In genomic region chr17:7169627-7170303, GRCm38 (mm10) we compare ENCODE assay signal across 8 mouse cellular contexts. TPM values are rescaled to one million over a fixed set of nuclear protein-coding genes. Genes with fewer than 3 reads are reported as not detected.
A peak's percentile ranks its signal among the peaks of the same experiment; 100 is the strongest.
DNase-seq lines count a peak whose midpoint lies in the region; ATAC-seq and TF ChIP-seq lines count a peak whose summit lies in the region.

TSS of gene Rps6ka2 (plus strand) at chr17:7170115.

- peak; percentile 88 for DNase-seq in c-Kit-positive CD71-negative TER-119-negative erythroid progenitor cells, embryonic 14.5 days (ENCODE audit: low read depth)
- DNase-seq in forebrain, embryonic 10.5 days (ENCODE audit: extremely low spot score, low spot score): peak; percentile 98
- peak; percentile 97 to 99 for DNase-seq in kidney, postnatal 25 days
- DNase-seq in liver, embryonic 14.5 days (ENCODE audit: low read depth in 3 of 3, low spot score in 3 of 3): peak; percentile 83 to 88 (median 85)
- peak; percentile 98 for DNase-seq in neural tube, embryonic 11.5 days (ENCODE audit: low spot score)
- peak; percentile 100 for DNase-seq in stomach, postnatal 0 days (ENCODE audit: low spot score)

- peak within 1 kb of the TSS; percentile 82 for H3K9ac ChIP-seq in heart, embryonic 15.5 days
- H3K9ac ChIP-seq in liver, embryonic 14.5 days (replicated peaks): no peak within 1 kb of the TSS
- H3K9ac ChIP-seq in neural tube, embryonic 11.5 days (ENCODE audit: low read length): peak within 1 kb of the TSS; percentile 92
- peak within 1 kb of the TSS; percentile 65 for H3K9ac ChIP-seq in stomach, postnatal 0 days (ENCODE audit: low read length)

- peaks cover 6% of the 10 kb centered on the region; the same call in 1 of the 2 replicates for H3K27me3 ChIP-seq in forebrain, embryonic 10.5 days (ENCODE audit: poor library complexity, severe bottlenecking)
- no peaks in the 10 kb centered on the region for H3K27me3 ChIP-seq in heart, embryonic 15.5 days
- peaks cover 10% of the 10 kb centered on the region for H3K27me3 ChIP-seq in liver, embryonic 14.5 days (ENCODE audit: control insufficient read depth, insufficient read depth, low read length)
- H3K27me3 ChIP-seq in neural tube, embryonic 11.5 days (ENCODE audit: control insufficient read depth, insufficient read depth, low read length): no peaks in the 10 kb centered on the region
- no peaks in the 10 kb centered on the region for H3K27me3 ChIP-seq in stomach, postnatal 0 days (ENCODE audit: control insufficient read depth, insufficient read depth, low read length)

- peak within 1 kb of the TSS; percentile 64 for H3K4me3 ChIP-seq in forebrain, embryonic 10.5 days
- H3K4me3 ChIP-seq in heart, embryonic 15.5 days: peak within 1 kb of the TSS; percentile 82
- H3K4me3 ChIP-seq in liver, embryonic 14.5 days (ENCODE audit: insufficient read depth in 1 of 2, low read depth in 2 of 2, low read length in 2 of 2): peak within 1 kb of the TSS; percentile 46 to 52
- H3K4me3 ChIP-seq in neural tube, embryonic 11.5 days (ENCODE audit: low read depth, low read length): peak within 1 kb of the TSS; percentile 77
- H3K4me3 ChIP-seq in stomach, postnatal 0 days (ENCODE audit: low read depth, low read length): peak within 1 kb of the TSS; percentile 67

- H3K4me1 ChIP-seq in forebrain, embryonic 10.5 days: peaks cover 63% of the 10 kb centered on the region
- H3K4me1 ChIP-seq in heart, embryonic 15.5 days (replicated peaks): peaks cover 31% of the 10 kb centered on the region
- peaks cover 9 to 15% of the 10 kb centered on the region in 2 experiments for H3K4me1 ChIP-seq in liver, embryonic 14.5 days (replicated peaks; ENCODE audit: control insufficient read depth in 2 of 2, insufficient read depth in 2 of 2, low read length in 1 of 2)
- H3K4me1 ChIP-seq in neural tube, embryonic 11.5 days (ENCODE audit: control insufficient read depth, insufficient read depth, low read length): peaks cover 16% of the 10 kb centered on the region
- H3K4me1 ChIP-seq in stomach, postnatal 0 days (replicated peaks; ENCODE audit: control insufficient read depth, insufficient read depth): no peaks in the 10 kb centered on the region

- no peaks in the 10 kb centered on the region for H3K36me3 ChIP-seq in forebrain, embryonic 10.5 days (replicated peaks)
- H3K36me3 ChIP-seq in heart, embryonic 15.5 days: no peaks in the 10 kb centered on the region
- H3K36me3 ChIP-seq in liver, embryonic 14.5 days (replicated peaks; ENCODE audit: control insufficient read depth, insufficient read depth, low read depth): no peaks in the 10 kb centered on the region
- H3K36me3 ChIP-seq in neural tube, embryonic 11.5 days (ENCODE audit: control insufficient read depth, insufficient read depth, low read length): no peaks in the 10 kb centered on the region
- H3K36me3 ChIP-seq in stomach, postnatal 0 days (ENCODE audit: control insufficient read depth, insufficient read depth, low read length): no peaks in the 10 kb centered on the region

- under 1% methylated on average over 56 of the region's 56 CpGs for WGBS in forebrain, embryonic 10.5 days
- WGBS in heart, embryonic 15.5 days: under 1% methylated on average over 55 of the region's 56 CpGs
- WGBS in liver, embryonic 14.5 days (ENCODE audit: insufficient replicate concordance): under 1% methylated on average over 56 of the region's 56 CpGs
- WGBS in neural tube, embryonic 11.5 days: 0% methylated on average over 40 of the region's 56 CpGs
- WGBS in stomach, postnatal 0 days: under 1% methylated on average over 50 of the region's 56 CpGs

- ATAC-seq in CD4-positive, CD25-positive, alpha-beta regulatory T cell, adult 4 months: peak; percentile 96
- ATAC-seq in heart, embryonic 15.5 days (replicated peaks; ENCODE audit: insufficient number of reproducible peaks, insufficient read depth, low FRiP score, low read depth): peak; percentile 99
- ATAC-seq in liver, embryonic 14.5 days (ENCODE audit: insufficient read depth): peak; percentile 99
- peak; percentile 99 for ATAC-seq in neural tube, embryonic 11.5 days (ENCODE audit: insufficient read depth, low FRiP score, low TSS enrichment)
- ATAC-seq in stomach, postnatal 0 days (ENCODE audit: low FRiP score, low TSS enrichment): peak; percentile 100

- TF ChIP-seq CTCF in liver, embryonic 14.5 days (IDR thresholded peaks at IDR 0.05; ENCODE audit: low read depth): no peak
- peak; percentile 41; the same call in 1 of the 2 replicates for TF ChIP-seq CTCF in stomach, postnatal 0 days (IDR thresholded peaks at IDR 0.05; ENCODE audit: low read depth)

- H3K4me2 ChIP-seq in heart, embryonic 15.5 days: peak within 1 kb of the TSS; percentile 91
- peak within 1 kb of the TSS; percentile 67 for H3K4me2 ChIP-seq in liver, embryonic 14.5 days (ENCODE audit: low read depth)
- H3K4me2 ChIP-seq in neural tube, embryonic 11.5 days (ENCODE audit: low read depth): peak within 1 kb of the TSS; percentile 89
- peak within 1 kb of the TSS; percentile 72 for H3K4me2 ChIP-seq in stomach, postnatal 0 days (replicated peaks; ENCODE audit: low read depth)

- peak within 1 kb of the TSS; percentile 91 for H3K27ac ChIP-seq in forebrain, embryonic 10.5 days
- H3K27ac ChIP-seq in heart, embryonic 15.5 days: peak within 1 kb of the TSS; percentile 94
- no peak within 1 kb of the TSS for H3K27ac ChIP-seq in liver, embryonic 14.5 days
- H3K27ac ChIP-seq in neural tube, embryonic 11.5 days (ENCODE audit: low read depth, low read length): peak within 1 kb of the TSS; percentile 88
- peak within 1 kb of the TSS; percentile 81 for H3K27ac ChIP-seq in stomach, postnatal 0 days (replicated peaks)

- H3K9me3 ChIP-seq in forebrain, embryonic 10.5 days: no peaks in the 10 kb centered on the region
- H3K9me3 ChIP-seq in heart, embryonic 15.5 days (replicated peaks): no peaks in the 10 kb centered on the region
- H3K9me3 ChIP-seq in liver, embryonic 14.5 days (ENCODE audit: control insufficient read depth, low read length): no peaks in the 10 kb centered on the region
- no peaks in the 10 kb centered on the region for H3K9me3 ChIP-seq in neural tube, embryonic 11.5 days (ENCODE audit: control insufficient read depth, low read length)
- H3K9me3 ChIP-seq in stomach, postnatal 0 days (ENCODE audit: control insufficient read depth, low read length): no peaks in the 10 kb centered on the region

- TF ChIP-seq EP300 in liver, embryonic 14.5 days (IDR thresholded peaks at IDR 0.05; ENCODE audit: low read depth): no peak
- TF ChIP-seq EP300 in stomach, postnatal 0 days (optimal IDR thresholded peaks at IDR 0.05): no peak

RNA-seq across cellular contexts. Expression of gene Rps6ka2, which starts in this region (rescaled TPM):
- polyA plus RNA-seq in CD4-positive, CD25-positive, alpha-beta regulatory T cell, adult 4 months (2017; shearing (Covaris generic)): under 1 TPM; 0.58 to 0.87 TPM
- 23.6 and 25.3 TPM in 2 replicates for polyA plus RNA-seq in forebrain, embryonic 10.5 days (2016; fragmentation: Nextera tagmentation; extraction: Ambion mirVana)
- polyA plus RNA-seq in heart, embryonic 15.5 days (2015; fragmentation: Nextera tagmentation; extraction: Ambion mirVana): 24.4 and 29.9 TPM in 2 replicates
- polyA plus RNA-seq in liver, embryonic 14.5 days (2012; rRNA removed): 1.0 and 1.1 TPM in 2 replicates
- polyA plus RNA-seq in liver, embryonic 14.5 days (2014; fragmentation: Nextera tagmentation; extraction: Ambion mirVana): 0.89 and 1.2 TPM in 2 replicates
- polyA plus RNA-seq in neural tube, embryonic 11.5 days (2014; fragmentation: Nextera tagmentation; extraction: Ambion mirVana): 35.2 and 35.6 TPM in 2 replicates
- polyA plus RNA-seq in stomach, postnatal 0 days (2015; fragmentation: Nextera tagmentation; extraction: Ambion mirVana): 2.0 and 2.6 TPM in 2 replicates

Comparison
In these comparisons a context has a peak if more than half of its experiments do, and no peak if none do; other contexts are left out.
1. Peak in ATAC-seq in CD4-positive, CD25-positive, alpha-beta regulatory T cell, adult 4 months; RNA of the gene not detected or under 1 TPM.